Mouse (Mus musculus): ENCODE data around the gene Igfn1.

Gene Igfn1

DNA sequence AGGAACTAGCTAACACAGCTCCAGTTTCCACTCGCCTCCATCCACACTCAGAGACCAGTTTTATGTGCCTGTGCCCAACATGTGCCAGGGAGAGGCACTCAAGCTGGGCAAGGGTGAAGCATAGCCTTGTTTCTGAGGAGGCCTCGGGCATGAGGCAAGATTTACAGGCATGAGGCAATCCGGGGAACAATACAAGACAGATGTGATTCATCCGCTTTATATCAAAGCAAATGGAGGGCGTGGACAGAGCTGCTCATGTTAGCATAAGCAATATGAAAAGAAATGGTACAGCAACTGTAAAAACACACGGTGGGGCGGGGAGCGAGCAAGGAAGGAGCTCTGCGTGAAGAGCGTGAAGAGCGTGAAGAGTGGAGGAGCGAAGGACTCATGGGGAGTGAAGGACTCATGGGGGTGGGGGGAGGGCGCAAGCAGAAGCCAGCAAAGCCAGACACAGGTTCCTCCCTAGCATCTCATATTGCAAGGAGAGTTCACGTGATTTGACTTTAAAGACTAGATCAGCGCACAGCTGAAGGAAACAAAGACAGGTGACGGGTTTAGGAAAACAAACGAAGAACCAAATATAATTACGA lies 72.3 kb downstream of the Igfn1 start:
- no peak for DNase-seq (ENCODE audit: low spot score)

DNA sequence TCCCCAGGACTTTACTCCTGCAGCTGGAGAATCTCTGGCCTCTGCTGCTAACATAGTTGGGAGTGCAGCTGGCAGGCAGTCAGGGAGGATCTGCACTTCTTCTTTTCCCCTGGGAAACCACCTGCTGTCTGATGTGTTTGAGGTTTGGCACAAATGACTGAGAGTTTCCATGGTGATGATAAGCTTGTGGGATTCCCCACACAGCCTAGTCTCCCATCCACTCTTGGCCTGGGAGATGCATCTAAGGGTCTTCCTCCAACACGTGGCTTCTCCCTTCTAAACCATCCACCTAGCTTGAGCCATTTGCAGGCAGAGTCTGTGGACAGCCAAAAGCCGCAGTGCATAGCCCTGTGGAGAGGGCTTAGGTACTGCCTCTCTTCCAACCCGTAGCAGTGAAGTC lies 76.3 kb downstream of the Igfn1 start:
- no peak for DNase-seq (ENCODE audit: low spot score)

DNA sequence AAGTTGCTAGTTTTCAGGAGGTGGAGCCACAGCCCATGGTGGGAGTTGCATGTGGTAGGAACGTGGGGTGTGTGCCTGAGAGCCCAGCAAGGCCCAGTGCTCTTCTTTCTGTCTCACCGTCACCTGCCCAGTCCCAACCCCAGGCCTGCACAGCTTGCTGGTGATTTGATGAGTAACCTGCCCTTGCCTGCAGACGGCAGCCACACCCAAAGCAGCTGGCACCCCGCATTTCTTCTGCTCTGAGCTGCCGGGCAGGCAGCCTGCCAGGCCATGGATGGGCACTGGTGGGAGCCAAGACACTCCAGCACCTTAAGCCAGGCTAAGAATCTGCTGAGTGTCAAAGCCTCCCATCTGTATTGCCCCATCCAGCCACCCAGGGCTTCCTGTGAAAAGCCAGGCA lies 80.3 kb downstream of the Igfn1 start:
- no peak for DNase-seq (ENCODE audit: low spot score)

- DNase-seq (ENCODE audit: low spot score), result no peak
These were observed 81.7 kb downstream of the Igfn1 start for GRCm38 (mm10) chr1:135924377-135924994.

- no peak for DNase-seq (ENCODE audit: low spot score)
These were observed 82.9 kb downstream of the Igfn1 start for GRCm38 (mm10) chr1:135923229-135923628.

DNA sequence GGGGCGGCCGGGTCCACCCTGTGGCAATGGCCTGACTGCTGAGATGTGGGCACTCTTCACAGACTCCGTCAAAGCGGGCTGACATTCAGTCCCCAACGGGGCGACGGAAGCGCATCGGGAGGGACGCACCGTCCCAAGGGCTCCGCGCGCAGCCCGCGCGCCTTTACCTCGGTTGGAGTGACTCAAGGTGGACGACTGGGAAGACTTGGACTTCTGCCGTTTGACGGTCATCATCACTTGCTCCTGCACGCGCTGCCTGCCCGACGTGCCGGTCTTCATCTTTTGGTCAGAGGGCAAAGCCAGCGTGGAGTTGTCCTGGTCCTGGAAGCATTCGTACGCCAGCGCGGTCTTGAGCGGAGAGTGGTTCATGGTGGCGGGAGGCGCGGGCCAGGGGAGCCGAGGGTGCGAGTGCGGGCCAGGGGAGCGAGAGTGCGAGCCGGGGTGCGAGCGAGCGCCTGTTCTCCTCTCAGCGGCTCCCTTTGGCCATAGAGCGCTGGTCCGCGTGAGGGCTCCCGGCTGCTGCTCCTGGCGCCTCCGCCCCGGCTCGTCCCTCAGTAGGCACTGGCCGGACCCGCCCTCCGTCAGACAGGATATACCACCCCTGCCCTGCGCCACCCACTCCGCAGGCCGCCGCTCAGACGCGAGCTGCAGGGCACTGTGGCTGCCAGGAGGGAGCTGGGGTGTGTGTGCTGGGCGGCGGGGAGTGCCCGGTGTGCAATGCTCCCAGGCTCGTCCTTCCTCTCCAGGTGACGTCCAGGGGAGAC lies 87.3 kb downstream of the Igfn1 start, which contains the start of gene Pkp1:
TSS of gene Pkp1 (minus strand) at position 564 of the 764 bp plus-strand sequence.
- no peak for DNase-seq (ENCODE audit: low spot score)

GRCm38 (mm10) chr1:135917206-135917605 lies 88.9 kb downstream of the Igfn1 start:
- no peak for DNase-seq (ENCODE audit: low spot score)

- DNase-seq (ENCODE audit: low spot score), result no peak
These were observed 89.6 kb downstream of the Igfn1 start for GRCm38 (mm10) chr1:135916486-135917058.

- DNase-seq (ENCODE audit: low spot score), result no peak
These were observed 92.5 kb downstream of the Igfn1 start for GRCm38 (mm10) chr1:135913657-135914056.

DNA sequence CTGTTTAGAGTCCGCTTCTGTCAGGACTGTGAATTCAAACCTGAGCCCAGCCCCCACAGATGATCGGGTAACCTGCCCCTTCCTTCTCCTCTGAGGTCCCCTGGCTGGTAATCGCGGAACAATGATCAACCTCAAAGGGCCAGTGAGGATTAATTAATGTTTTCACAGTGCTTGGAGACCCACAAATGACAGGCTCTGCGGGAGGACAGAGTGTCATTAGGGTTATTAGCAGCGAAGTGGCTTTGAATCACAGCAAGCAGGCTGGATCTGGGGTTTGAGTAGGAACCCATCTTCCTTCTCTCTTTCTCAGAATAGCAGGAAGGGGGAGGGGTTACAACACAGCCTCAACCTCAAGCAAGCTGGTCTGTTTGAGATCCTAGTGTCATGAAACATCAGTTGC lies 96.8 kb downstream of the Igfn1 start:
- DNase-seq (ENCODE audit: low spot score), result peak; percentile 17

GRCm38 (mm10) chr1:135906736-135907135 lies 99.4 kb downstream of the Igfn1 start:
- no peak for DNase-seq (ENCODE audit: low spot score)

Data from embryo, embryonic 10.5 days (tissue).